Mouse (Mus musculus) small intestine, adult 2 months (tissue): ENCODE results near the gene Nudt5.

Experiments used
- CTCF ChIP-seq: fragments of 200-500 bp; IDR thresholded peaks from 2 replicates; pipeline ENCODE4 v1.5.1; 2012; ENCODE audit warnings: low read depth, mild to moderate bottlenecking, control low read depth, inconsistent platforms, low read length, moderate library complexity, mixed read lengths; ENCODE audit not compliant: insufficient replicate concordance, insufficient read length; ENCODE audit errors: extremely low read depth
- POLR2A ChIP-seq: fragments of 200-500 bp; IDR thresholded peaks from 2 replicates; pipeline ENCODE4 v1.6.1; 2012; ENCODE audit warnings: low read depth, mild to moderate bottlenecking, control low read depth, inconsistent platforms, low read length, moderate library complexity

DNA sequence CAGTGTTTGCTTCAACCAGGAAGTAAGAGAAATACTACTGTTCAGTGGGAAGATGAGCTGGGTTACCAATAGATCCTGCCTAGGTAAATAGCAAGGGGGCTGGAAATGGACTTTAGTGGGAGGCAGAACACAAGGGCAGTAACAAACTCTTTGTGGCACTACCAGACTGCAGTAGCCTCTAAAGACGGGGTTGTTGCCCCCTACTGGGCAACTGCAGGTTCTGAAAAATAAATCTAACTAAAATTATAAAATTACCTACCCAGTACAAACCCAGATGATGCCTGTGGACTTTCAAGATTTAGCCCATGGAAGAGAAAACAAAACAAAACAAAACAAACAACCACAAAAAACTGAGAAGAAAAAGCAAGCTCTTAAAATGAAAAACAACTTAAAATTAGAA is 20.6 kb upstream of the Nudt5 start:
- TF ChIP-seq CTCF (peak; percentile 35; the same call in 1 of the 2 replicates), POLR2A (no peak)
